Mouse (Mus musculus): ENCODE measurements at regions not wholly inside any gene's neighbourhood (a gene's known extent, or its start where the extent isn't known, plus 50 kb on each side); places are given as distances from the start of the nearest gene placed in this dataset.
"Not testable (repeated sequence)": the region's sequence is repeated elsewhere in the genome, so short reads cannot be mapped to it uniquely, and the experiment has no call there.

DNA sequence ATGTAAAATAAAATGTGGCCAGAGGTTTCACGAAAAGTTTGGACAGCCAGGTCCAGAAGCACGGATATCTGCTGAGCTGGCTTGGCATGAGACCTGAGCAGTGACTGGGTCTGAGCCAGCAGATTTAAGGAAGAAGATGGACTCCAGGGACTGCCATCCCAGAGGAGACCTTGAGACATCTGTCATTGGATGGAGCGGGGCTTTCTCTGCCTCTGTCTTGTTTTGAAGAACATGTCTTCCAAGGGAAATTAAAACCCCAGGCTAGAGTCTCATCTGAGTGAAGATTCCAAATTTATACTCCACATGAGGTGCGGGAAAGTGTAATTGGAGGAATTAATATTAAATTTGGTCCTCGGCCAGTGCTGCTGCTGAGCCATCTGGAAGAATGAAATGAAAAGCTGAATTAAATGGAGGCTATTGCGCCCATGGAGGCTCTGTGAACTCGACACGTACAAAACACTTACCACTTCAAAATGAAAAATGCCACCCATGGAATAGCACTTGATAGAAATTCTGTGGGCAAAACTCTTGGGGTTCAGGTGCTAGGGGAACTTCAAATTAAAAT, 129.8 kb upstream of the Adcy2 start:
- no peak for DNase-seq (ENCODE audit: low read depth, low spot score)

DNA sequence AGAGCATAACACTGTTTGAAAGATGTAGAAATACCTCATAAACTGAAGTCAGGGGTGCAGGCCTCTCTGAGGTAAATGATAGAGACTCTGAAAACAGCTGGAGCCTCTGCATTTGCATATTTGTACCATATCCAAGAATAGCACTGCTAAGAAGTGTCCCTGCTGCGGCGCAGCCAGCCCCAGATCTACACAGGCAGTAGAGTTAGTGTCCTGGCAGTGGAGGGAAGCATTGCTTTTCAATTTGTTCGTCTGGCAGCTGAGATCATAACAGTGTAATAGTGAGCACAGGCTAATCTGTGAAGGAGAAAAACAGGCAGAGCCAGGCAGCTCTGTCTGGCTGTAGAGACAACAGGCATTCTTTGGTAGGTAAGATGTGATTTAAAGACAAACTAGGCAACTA, 128.2 kb upstream of the Adcy2 start:
- DNase-seq (ENCODE audit: low read depth, low spot score), result no peak

DNA sequence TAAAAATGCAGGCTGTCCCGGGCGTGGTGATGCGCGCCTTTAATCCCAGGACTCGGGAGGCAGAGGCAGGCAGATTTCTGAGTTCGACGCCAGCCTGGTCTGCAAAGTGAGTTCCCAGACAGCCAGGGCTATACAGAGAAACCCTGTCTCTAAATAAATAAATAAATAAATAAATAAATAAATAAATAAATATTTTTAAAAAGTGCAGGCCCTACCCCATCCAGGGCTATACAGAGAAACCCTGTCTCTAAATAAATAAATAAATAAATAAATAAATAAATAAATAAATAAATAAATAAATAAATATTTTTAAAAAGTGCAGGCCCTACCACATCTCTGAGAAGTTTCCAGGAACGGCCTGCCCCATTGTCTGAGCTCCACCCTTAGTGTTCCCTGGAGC, 119.4 kb upstream of the Adcy2 start:
- DNase-seq (ENCODE audit: low read depth, low spot score), result not testable (repeated sequence)

DNA sequence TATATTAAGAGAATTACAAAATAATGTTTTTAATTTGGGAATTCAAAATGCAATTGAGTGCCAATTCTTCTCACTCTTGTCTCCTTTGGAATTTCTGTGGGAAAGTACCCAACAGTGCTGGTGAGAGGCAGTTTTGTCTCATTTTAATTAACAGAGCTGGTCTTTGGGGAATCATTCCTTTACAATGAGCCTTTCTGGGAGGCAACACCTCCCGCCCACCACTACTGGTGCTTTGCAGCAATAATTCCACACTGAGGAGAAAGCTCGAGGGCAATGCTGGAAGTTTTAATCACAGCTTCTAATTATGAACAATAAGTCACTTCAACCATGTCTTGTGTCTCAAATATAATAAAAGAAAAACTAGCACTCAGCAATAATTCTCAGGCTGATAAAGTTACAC, 109.8 kb upstream of the Adcy2 start:
- no peak for DNase-seq (ENCODE audit: low read depth, low spot score)

DNA sequence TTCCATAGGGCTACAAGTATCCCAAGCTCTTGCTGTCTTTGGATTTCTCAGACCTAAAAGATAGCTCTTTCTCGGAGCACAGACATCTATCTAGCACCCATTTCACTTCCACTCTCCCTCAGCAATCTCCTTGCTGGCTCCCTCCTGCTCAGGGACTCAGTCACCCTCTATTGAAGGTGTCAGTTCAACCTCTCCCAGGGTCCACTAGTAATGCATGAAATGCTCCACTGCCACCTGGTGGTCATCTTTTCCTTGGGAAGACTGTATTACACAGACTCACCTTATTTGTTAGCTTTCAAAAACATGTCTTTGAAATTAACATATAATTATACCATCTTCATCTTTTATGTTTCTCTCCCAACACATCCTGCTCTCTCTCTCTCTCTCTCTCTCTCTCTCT, 87.3 kb upstream of the Adcy2 start:
- peak; percentile 46 for DNase-seq (ENCODE audit: low read depth, low spot score)

DNA sequence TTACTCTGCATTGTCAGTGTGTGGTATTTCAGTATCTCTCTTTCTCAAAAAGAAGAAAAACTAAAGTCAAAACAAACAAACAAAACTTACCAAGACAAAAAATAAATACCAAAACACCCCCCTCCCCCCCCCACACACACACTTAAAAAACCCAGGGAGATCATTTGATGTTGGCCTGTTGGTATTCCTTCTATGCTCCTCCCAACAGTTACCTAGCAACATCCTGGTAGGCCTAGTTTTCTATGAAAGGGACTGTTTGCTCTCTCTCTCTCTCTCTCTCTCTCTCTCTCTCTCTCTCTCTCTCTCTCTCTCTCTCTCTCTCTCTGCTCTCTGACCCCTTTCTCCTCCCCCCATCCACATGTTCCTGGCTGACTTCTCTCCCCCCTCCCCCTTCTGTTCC, 71.0 kb upstream of the Adcy2 start:
- no peak for DNase-seq (ENCODE audit: low read depth, low spot score)

DNA sequence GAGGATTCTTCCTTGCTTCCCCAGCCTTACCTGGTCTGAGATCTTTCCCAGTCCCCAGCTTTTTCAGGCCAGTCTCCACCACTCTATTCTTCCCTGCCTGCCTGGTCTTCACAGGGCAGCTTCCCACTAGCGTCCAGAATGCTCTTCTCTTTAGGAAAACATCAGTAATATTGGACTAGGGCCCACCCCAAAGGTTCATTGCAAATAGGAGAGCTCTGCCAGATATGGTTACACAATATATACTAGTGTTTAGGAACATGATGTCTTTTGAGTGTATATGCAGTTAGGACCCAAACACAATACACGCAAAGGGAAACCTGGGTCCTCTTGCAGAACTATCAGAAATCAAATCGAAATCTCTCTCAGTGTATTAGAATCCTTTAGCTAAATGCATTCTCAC, 70.5 kb upstream of the Adcy2 start:
- DNase-seq (ENCODE audit: low read depth, low spot score), result no peak

DNA sequence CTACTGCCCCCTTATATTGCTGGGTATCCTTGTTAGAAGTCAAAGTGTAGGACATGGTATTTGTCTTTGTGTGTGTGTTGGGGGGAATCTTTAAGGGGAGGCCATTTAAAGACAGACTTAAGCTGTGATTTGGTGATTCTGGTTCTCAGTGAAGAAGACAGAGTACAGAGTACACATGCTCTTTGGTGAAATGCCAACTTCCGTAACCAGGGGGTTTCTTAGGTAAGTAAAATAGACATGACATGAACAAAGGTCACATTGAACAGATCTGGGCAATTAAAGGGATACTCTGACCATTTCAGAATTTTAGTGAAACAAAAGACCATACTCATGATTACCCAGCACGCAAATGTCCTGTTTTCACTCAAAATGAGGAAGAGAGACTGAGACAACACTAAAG, 67.3 kb upstream of the Adcy2 start:
- no peak for DNase-seq (ENCODE audit: low read depth, low spot score)

DNA sequence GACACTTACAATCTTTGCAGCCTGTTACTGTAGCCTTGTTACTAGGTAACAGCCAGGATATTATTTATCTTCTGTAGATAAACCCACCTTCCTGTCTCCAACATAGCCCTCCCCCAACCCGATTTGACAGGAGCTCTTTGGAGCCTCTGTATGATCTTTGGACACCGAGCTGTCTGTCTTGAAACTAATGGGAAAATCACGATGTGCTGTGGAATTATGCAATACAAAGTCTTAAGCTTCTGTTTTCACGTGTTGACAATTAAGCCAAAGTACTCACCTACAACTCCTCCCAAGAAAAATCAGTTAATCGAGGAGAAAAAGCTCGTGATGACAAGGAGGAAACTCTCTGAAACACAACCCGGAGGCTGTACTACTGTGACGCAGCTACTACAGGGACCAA, 65.9 kb upstream of the Adcy2 start:
- DNase-seq (ENCODE audit: low read depth, low spot score), result no peak

DNA sequence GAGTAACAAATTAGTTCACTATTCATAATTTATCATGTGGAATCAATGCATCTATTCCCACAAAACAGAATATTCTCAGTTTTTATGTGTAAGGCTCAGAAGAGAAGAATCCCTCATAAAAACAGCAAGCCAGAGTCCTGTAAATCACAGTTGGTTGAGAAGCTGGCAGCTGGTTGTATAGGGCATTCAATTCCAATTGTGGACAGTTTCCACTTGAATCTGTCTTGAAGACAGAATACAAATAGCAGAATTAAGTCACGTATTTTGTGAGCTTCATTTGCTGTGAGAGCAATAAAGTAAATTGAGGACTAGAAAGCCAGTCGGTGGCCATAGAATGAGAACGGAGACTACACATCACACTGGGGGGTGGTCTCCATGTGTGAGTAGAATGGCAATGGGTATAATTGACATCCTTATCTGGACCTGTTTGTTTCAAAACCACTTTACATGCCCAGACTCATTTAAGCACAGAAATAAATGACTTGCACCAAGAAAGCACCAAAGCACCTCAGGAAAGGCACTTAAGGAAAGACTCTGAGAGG, 63.4 kb upstream of the Adcy2 start:
- no peak for DNase-seq (ENCODE audit: low read depth, low spot score)

DNA sequence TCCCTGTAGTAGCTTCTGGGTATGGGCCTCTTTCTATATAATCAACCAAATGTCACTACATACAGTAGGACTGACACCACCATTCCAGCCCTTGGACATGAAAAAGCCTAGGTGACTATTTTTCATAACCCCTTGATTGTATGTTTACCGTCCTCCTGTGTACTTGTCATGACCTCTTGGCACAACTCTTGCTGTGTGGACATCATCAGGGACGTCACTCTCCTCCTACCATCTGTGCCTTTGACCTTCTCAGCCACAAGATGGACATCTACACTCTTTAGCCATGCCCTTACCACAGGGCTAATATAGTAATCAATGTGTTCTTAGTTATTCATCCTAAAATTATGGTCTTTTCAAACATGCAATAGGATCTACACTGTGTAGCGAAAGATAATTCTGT, 62.1 kb upstream of the Adcy2 start:
- DNase-seq (ENCODE audit: low read depth, low spot score), result no peak
